ENCODE assay signal across 15 mouse cellular contexts in the genomic region with DNA sequence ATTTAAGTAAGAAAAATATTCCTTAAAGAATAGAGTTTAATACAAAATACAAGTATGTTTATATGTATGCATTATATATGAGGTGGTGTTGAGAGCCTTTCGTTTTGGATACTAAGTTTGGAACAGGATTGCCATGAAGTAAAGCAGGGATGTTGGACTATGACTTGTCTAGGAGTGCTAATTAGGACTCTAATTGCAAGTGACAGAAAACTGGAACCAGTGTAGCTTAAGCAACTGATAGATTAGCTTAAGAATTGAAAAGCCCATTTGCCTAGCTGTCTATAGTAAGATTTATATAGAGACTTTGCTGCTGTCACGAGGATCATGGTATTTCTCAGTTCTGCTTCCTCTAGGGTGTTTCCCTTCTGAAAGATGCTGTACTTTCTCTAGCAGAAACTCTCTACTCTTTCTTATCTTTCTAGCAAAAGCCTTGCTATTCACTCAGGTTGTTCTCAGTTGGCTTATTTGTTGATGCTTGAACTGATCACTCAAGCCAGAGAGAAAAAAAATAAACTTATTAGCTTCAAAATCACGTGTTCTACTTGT.
"Had no signal": no experiment of that assay in that cellular context is flagged by ENCODE, and none has a peak within 500 bp of the region (broad histone marks: within the 10 kb centered on the region; RNA-seq: fewer than 3 reads in every experiment).

No protein-coding gene starts in this region.

- H3K9me3 ChIP-seq: megakaryocyte, embryonic 14.5 days; midbrain, embryonic 13.5 days; midbrain, embryonic 15.5 days; neural tube, embryonic 12.5 days; stomach, embryonic 15.5 days had no signal

- H3K27ac ChIP-seq: liver, embryonic 14.5 days; midbrain, embryonic 13.5 days; midbrain, embryonic 15.5 days; neural tube, embryonic 12.5 days; stomach, embryonic 15.5 days; stomach, postnatal 0 days had no signal

- DNase-seq: lung, adult 18-20 months; lung, embryonic 14.5 days; lung, postnatal 10 days; lung, postnatal 4 days; right cerebral cortex, postnatal 14 days; thymus, adult 2 months; thymus, postnatal 36 days had no signal

- H3K4me3 ChIP-seq: megakaryocyte, embryonic 14.5 days; midbrain, embryonic 13.5 days; midbrain, embryonic 15.5 days; neural tube, embryonic 12.5 days; stomach, embryonic 15.5 days had no signal

- H3K9ac ChIP-seq: liver, embryonic 14.5 days; lung, embryonic 14.5 days; midbrain, embryonic 13.5 days; midbrain, embryonic 15.5 days; neural tube, embryonic 12.5 days; stomach, embryonic 15.5 days had no signal

- H3K27me3 ChIP-seq: megakaryocyte, embryonic 14.5 days; midbrain, embryonic 13.5 days; midbrain, embryonic 15.5 days; neural tube, embryonic 12.5 days; stomach, embryonic 15.5 days had no signal

- H3K4me1 ChIP-seq: megakaryocyte, embryonic 14.5 days; midbrain, embryonic 13.5 days; midbrain, embryonic 15.5 days; neural tube, embryonic 12.5 days; stomach, embryonic 15.5 days had no signal

- H3K36me3 ChIP-seq: midbrain, embryonic 13.5 days; midbrain, embryonic 15.5 days; neural tube, embryonic 12.5 days; stomach, embryonic 15.5 days had no signal

- ATAC-seq: midbrain, embryonic 13.5 days; midbrain, embryonic 15.5 days had no signal

- H3K4me2 ChIP-seq: lung, embryonic 14.5 days; midbrain, embryonic 11.5 days; midbrain, embryonic 13.5 days; midbrain, embryonic 15.5 days; neural tube, embryonic 12.5 days; stomach, embryonic 15.5 days had no signal
